Mouse (Mus musculus): ENCODE measurements around the gene Heatr4. TPM values are rescaled to one million over a fixed set of nuclear protein-coding genes. Genes with fewer than 3 reads are reported as not detected.

Gene Heatr4
- total and polyA plus RNA-seq, 2 experiments from 2014 or later: 0.04 TPM; not detected in 1

DNA sequence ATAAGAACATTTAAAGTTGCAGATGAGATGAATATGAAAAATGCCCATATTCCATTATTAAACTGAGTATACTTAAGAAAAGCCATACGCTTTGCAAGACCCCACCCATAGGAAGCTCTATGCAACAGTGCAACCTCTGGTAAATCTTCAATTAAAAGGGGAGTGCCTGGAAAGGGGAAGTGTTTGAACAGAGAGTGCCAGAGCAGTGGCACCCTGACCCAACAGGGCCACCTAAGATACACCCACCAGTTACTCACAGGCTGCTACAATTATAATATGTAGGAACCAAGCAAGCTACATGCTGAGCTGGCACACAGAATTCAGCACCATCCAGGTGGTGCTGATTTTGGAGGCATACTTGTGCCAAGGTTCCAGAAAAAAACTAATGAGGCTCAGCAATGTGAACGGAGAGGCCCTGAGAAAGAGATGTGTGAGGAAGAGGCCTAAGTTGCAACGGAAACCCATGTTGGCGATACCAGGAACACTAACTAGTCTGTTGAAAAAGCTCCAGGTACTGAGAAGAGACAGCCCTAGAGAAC, 70.4 kb downstream of the Heatr4 start:
- Histone ChIP-seq H3K36me3 (replicated peaks; ENCODE audit: control insufficient read depth, insufficient read depth, low read length) (0 out of 2 replicates have a peak, but pooled peaks cover 9% of the 10 kb centered on the region), H3K4me3 (ENCODE audit: low read depth, low read length) (no peak overlapping the region), H3K4me2 (ENCODE audit: low read depth, low read length) (no peak overlapping the region), H3K4me1 (ENCODE audit: control insufficient read depth, insufficient read depth) (peaks cover 7% of the 10 kb centered on the region; the same call in 1 of the 2 replicates), H3K27me3 (ENCODE audit: control insufficient read depth, insufficient read depth, low read length) (no peaks in the 10 kb centered on the region), H3K9me3 (replicated peaks; ENCODE audit: control insufficient read depth, low read length) (no peaks in the 10 kb centered on the region), H3K27ac (ENCODE audit: low read depth) (no peak overlapping the region), H3K9ac (replicated peaks; ENCODE audit: low read depth, low read length) (no peak overlapping the region)
- TF ChIP-seq EP300 (IDR thresholded peaks at IDR 0.05; ENCODE audit: low read depth) (no peak), CTCF (IDR thresholded peaks at IDR 0.05; ENCODE audit: low read depth) (no peak)
- DNase-seq (ENCODE audit: low spot score): no peak
- WGBS: 90% methylated on average over 4 of the region's 4 CpGs
- no peak for ATAC-seq (ENCODE audit: insufficient read depth, low read depth)

DNA sequence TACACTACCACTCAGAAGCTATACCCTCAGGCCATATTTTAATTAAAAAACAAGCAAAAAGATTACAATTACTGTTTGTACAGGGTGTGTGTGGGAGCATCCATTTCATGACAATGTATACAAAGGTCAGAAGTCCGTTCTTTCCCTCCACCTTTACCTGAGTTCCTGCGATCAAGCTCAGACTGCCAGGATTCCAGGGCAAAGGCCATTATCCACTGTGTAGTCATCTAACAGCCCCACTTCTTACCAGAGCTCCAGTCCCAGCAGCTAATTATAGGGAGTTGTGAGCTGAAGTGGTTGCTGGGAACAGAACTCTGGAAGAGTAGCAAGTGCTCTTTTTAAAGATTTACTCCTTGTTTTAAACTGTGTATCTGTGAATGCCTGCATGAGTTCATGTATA, 74.2 kb downstream of the Heatr4 start:
- Histone ChIP-seq H3K4me3 (ENCODE audit: low read depth, low read length) (no peak overlapping the region), H3K4me1 (ENCODE audit: control insufficient read depth, insufficient read depth) (peaks cover 7% of the 10 kb centered on the region; the same call in 1 of the 2 replicates), H3K9me3 (replicated peaks; ENCODE audit: control insufficient read depth, low read length) (no peaks in the 10 kb centered on the region), H3K4me2 (ENCODE audit: low read depth, low read length) (no peak overlapping the region), H3K9ac (replicated peaks; ENCODE audit: low read depth, low read length) (no peak overlapping the region), H3K27ac (ENCODE audit: low read depth) (peak overlapping the region; percentile 46; the same call in 1 of the 2 replicates), H3K27me3 (ENCODE audit: control insufficient read depth, insufficient read depth, low read length) (no peaks in the 10 kb centered on the region), H3K36me3 (replicated peaks; ENCODE audit: control insufficient read depth, insufficient read depth, low read length) (0 out of 2 replicates have a peak, but pooled peaks cover 6% of the 10 kb centered on the region)
- no peak for TF ChIP-seq CTCF (IDR thresholded peaks at IDR 0.05; ENCODE audit: low read depth)
- TF ChIP-seq EP300 (IDR thresholded peaks at IDR 0.05; ENCODE audit: low read depth): no peak
- ATAC-seq (ENCODE audit: insufficient read depth, low read depth) (no peak), DNase-seq (ENCODE audit: low spot score) (no peak)
- 59% methylated on average over 2 of the region's 2 CpGs for WGBS

Other genes starting within 250 kb of the Heatr4 start
- gene Papln, start 221.2 kb downstream of the Heatr4 start, total RNA-seq (2014; rRNA removed; ENCODE audit: low replicate concordance): 11.7 and 13.1 TPM in 2 replicates
- 1.2 and 1.4 TPM in 2 replicates for gene Papln, start 221.2 kb downstream of the Heatr4 start, polyA plus RNA-seq (2015; fragmentation: Nextera tagmentation; extraction: Ambion mirVana)
- gene Numb, start 62.9 kb downstream of the Heatr4 start, total RNA-seq (2014; rRNA removed; ENCODE audit: low replicate concordance): 22.8 and 42.1 TPM in 2 replicates
- gene Numb, start 62.9 kb downstream of the Heatr4 start, polyA plus RNA-seq (2015; fragmentation: Nextera tagmentation; extraction: Ambion mirVana): 19.0 and 19.1 TPM in 2 replicates
- 12.4 and 21.9 TPM in 2 replicates for gene Riox1, start 34.2 kb downstream of the Heatr4 start, total RNA-seq (2014; rRNA removed; ENCODE audit: low replicate concordance)
- gene Riox1, start 34.2 kb downstream of the Heatr4 start, polyA plus RNA-seq (2015; fragmentation: Nextera tagmentation; extraction: Ambion mirVana): 4.6 and 5.1 TPM in 2 replicates
- 158 and 228 TPM in 2 replicates for gene Acot2, start 3.0 kb upstream of the Heatr4 start, total RNA-seq (2014; rRNA removed; ENCODE audit: low replicate concordance)
- gene Acot2, start 3.0 kb upstream of the Heatr4 start, polyA plus RNA-seq (2015; fragmentation: Nextera tagmentation; extraction: Ambion mirVana): 300 and 309 TPM in 2 replicates
- 71.5 and 122 TPM in 2 replicates for gene Acot1, start 24.6 kb upstream of the Heatr4 start, total RNA-seq (2014; rRNA removed; ENCODE audit: low replicate concordance)
- gene Acot1, start 24.6 kb upstream of the Heatr4 start, polyA plus RNA-seq (2015; fragmentation: Nextera tagmentation; extraction: Ambion mirVana): 137 and 142 TPM in 2 replicates
- 0.31 and 18.2 TPM in 2 replicates for gene Acot4, start 53.5 kb upstream of the Heatr4 start, total RNA-seq (2014; rRNA removed; ENCODE audit: low replicate concordance)
- 0.55 and 0.60 TPM in 2 replicates for gene Acot4, start 53.5 kb upstream of the Heatr4 start, polyA plus RNA-seq (2015; fragmentation: Nextera tagmentation; extraction: Ambion mirVana)
- not detected in 2 replicates for gene Gm49366, start 54.1 kb upstream of the Heatr4 start, total RNA-seq (2014; rRNA removed; ENCODE audit: low replicate concordance)
- not detected in 2 replicates for gene Gm49366, start 54.1 kb upstream of the Heatr4 start, polyA plus RNA-seq (2015; fragmentation: Nextera tagmentation; extraction: Ambion mirVana)
- gene Acot3, start 67.3 kb upstream of the Heatr4 start, total RNA-seq (2014; rRNA removed; ENCODE audit: low replicate concordance): 0.31 and 0.54 TPM in 2 replicates
- 1.8 and 2.1 TPM in 2 replicates for gene Acot3, start 67.3 kb upstream of the Heatr4 start, polyA plus RNA-seq (2015; fragmentation: Nextera tagmentation; extraction: Ambion mirVana)
- not detected in 2 replicates for gene Acot5, start 84.5 kb upstream of the Heatr4 start, total RNA-seq (2014; rRNA removed; ENCODE audit: low replicate concordance)
- gene Acot5, start 84.5 kb upstream of the Heatr4 start, polyA plus RNA-seq (2015; fragmentation: Nextera tagmentation; extraction: Ambion mirVana): not detected in 2 replicates
- gene Acot6, start 115.8 kb upstream of the Heatr4 start, total RNA-seq (2014; rRNA removed; ENCODE audit: low replicate concordance): 1.8 and 5.8 TPM in 2 replicates
- 1.1 and 1.2 TPM in 2 replicates for gene Acot6, start 115.8 kb upstream of the Heatr4 start, polyA plus RNA-seq (2015; fragmentation: Nextera tagmentation; extraction: Ambion mirVana)
- 2.0 and 2.3 TPM in 2 replicates for gene Dnal1, start 129.5 kb upstream of the Heatr4 start, total RNA-seq (2014; rRNA removed; ENCODE audit: low replicate concordance)
- gene Dnal1, start 129.5 kb upstream of the Heatr4 start, polyA plus RNA-seq (2015; fragmentation: Nextera tagmentation; extraction: Ambion mirVana): 2.6 and 2.7 TPM in 2 replicates
- 1.5 TPM in 1 of 2 replicates, not detected in the other for gene Pnma1, start 163.6 kb upstream of the Heatr4 start, total RNA-seq (2014; rRNA removed; ENCODE audit: low replicate concordance)
- gene Pnma1, start 163.6 kb upstream of the Heatr4 start, polyA plus RNA-seq (2015; fragmentation: Nextera tagmentation; extraction: Ambion mirVana): 0.31 and 0.45 TPM in 2 replicates
- gene Elmsan1, start 234.0 kb upstream of the Heatr4 start, total RNA-seq (2014; rRNA removed; ENCODE audit: low replicate concordance): 13.5 and 14.5 TPM in 2 replicates
- gene Elmsan1, start 234.0 kb upstream of the Heatr4 start, polyA plus RNA-seq (2015; fragmentation: Nextera tagmentation; extraction: Ambion mirVana): 3.5 and 3.6 TPM in 2 replicates